Mouse (Mus musculus) cerebellum, adult 9-10 months (tissue): ENCODE measurements around the gene Ptgs1.
"Not testable (repeated sequence)": the region's sequence is repeated elsewhere in the genome, so short reads cannot be mapped to it uniquely, and the experiment has no call there.

Source experiments
- DNase-seq: peaks from one replicate; pipeline ENCODE4 v3.0.0; 2022

Ptgs1 gene

DNA sequence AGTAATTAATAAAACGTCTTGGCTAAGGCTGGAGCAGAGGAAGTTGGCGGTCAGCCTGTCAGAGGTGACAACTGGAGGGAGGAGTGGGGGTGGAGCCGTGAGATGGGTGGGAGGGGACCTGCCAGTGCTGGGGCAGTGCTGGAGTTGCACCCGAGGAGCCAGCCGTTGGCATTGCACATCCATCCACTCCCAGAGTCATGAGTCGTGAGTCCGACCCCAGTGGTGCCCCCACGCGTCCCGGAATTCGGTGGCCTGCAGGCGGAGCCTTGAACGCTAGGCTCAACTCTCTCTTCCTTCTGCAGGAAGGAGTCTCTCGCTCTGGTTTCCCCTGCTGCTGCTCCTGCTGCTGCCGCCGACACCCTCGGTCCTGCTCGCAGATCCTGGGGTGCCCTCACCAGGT lies at the start of gene Ptgs1:
Gene Ptgs1, plus strand, starts transcription at position 61 of the 400 bp plus-strand sequence.
- DNase-seq = no peak

DNA sequence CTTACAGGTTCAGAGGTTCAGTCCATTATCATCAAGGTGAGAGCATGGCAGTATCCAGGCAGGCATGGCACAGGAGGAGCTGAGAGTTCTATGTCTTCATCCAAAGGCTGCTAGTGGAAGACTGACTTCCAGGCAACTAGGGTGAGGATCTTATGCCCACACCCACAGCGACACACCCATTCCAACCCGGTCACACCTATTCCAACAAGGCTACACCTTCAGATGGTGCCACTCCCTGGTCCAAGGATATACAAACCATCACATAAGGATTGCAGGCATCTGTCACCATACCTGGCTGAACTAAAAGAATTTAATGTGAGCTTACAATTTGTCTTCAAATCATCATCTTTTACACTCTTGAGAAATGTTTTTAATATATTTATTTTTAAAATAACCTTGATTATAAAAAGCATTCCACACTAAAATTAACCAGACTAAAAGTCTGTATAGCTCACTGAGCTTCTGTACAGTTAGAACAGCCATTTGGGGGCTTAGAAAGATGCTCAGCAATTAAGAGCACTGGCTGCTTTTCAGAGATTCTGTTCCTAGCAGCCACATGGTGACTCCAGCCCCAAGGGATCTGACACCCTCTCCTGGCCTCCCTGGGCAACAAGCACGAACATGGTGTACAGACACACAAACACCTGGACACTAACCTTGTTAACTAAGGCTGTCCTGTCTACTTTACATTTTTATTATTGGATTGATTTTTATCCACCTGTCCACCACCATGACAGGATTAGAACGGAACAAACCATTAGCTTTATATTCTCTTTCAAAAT lies 48.4 kb upstream of the Ptgs1 start:
- not testable (repeated sequence) for DNase-seq

DNA sequence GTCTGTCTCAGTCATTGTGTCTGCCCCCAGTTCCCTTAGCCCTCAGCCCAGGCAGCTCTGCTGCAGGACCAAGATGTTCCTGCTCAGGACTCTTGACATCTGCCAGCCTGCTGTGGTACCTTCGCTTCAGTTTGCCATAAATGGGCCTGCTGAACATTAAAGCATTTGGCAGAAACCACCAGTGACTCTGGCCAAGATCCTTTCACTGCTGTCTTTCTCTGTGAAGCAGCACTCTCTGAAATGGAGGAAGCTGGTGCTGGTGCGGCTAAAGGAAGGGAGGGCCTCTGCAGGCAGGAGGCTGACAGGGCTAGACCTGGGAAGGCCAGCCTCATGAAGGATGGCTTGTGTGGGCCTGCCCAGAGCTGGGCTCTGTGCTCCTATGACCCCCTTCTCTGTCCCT lies 46.9 kb upstream of the Ptgs1 start:
- DNase-seq = no peak

DNA sequence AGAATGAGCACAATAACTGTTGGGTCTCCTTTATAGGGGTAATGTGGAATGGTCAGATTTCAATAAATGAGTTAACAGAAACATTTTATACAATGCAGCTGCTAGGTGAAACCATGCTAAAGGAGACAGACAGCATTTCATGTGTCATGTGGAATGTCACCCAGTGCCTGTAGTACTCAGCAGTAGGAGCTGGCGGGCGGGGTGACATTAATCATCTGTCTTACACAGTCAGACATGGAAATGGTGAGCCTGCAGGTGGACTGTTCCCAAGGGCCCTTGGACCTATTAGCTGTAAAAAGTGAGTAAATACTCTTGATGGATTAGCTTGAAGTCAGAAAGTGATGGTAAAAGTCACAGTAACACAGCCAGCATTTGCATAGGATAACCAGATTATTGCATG lies 46.0 kb upstream of the Ptgs1 start:
- no peak for DNase-seq

DNA sequence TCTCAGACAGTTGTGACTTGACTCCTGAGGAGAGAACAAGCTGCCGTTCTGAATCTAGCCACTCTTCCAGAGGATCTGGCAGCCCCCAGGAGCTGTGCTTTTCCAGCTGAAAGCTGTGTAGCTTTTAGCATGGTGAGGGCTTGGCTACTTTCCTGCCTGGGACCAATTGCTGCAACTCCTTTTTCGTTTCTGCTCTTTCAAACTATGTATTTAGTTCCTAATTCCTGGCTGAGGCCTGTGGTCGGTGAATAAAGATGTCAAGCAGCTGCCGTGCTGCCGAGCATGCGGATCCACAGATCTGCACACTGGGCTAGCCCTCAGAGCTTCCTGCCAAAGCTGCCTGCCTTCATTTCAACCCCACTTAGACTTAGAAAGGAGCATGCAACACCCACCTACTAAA lies 45.4 kb upstream of the Ptgs1 start:
- DNase-seq = no peak

DNA sequence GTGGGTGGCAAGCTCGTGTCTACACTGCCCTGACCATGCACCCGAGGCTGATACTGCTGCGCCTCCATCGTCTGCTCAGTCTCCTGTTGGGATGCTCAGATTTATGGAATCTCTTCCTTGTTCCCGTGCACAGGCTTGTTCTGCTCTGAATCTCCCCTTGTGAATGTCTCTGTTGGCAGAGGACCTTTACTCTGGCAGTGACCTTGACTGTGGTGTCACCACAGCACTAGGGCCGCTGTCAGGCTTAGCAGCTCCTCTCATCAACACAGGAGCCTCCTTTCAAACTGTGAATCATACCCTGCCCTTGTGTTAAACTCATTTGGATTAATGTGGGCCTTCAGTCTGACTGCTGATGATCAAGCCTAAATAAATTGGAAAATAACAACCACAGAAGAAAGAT lies 41.0 kb upstream of the Ptgs1 start:
- not testable (repeated sequence) for DNase-seq

DNA sequence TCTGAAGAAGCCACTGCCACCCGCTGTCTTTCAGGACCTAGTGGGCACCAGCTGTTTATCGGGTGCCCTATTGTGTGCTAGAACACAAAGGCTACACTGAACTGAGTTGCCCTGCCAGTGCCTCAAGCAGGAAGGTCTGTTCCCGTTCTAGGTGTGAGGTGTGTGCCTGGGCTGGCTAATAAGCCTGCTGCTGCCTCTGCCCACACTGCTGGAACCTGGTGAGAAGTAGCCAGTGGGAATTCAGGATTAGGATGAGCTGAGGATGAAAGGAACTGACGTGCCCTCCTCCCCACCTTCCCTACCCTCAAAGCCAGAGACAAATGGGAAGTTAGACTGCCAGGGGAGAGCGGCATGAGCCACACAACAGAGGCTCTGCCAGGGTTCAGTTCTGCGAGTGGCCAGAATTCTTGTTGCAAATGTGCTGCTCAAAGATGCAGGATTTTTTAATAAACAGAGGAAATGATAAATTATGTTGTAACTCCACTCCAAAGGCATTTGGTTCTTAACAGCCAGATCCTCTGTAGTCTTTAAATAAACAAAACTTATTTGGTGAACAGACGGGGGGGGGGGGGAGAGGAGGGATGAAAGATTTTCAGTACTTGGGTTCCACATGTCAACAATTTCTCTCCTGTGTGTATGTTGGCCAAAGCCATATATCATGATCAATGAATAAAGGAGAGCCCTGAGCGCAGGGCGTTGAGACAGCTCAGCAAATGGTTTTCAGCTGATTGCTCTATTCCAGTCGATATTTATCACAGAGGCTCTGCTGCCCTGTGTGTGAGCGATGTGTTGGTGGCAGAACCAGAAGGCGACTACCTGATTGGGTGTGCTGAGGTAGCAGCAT lies 38.9 kb upstream of the Ptgs1 start:
- no peak for DNase-seq

DNA sequence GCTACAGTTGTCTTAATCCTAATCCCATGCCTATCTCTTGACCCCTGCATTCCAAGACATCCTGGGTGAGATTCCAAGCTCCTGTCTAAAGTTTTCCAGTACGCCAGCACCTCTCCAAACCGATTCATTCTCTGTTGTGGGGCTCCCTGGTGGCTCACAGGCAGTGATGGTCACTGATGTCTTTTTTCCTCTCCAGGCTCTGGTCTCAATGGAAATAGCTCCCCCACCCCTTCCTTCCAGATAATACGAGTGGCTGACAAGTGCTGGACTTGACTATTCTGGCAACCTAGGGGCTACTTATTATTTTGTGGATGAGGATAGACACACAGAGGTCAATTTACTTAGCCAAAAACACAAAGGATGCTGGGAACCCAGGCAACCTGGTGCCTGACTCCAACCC lies 33.2 kb upstream of the Ptgs1 start:
- DNase-seq = no peak

DNA sequence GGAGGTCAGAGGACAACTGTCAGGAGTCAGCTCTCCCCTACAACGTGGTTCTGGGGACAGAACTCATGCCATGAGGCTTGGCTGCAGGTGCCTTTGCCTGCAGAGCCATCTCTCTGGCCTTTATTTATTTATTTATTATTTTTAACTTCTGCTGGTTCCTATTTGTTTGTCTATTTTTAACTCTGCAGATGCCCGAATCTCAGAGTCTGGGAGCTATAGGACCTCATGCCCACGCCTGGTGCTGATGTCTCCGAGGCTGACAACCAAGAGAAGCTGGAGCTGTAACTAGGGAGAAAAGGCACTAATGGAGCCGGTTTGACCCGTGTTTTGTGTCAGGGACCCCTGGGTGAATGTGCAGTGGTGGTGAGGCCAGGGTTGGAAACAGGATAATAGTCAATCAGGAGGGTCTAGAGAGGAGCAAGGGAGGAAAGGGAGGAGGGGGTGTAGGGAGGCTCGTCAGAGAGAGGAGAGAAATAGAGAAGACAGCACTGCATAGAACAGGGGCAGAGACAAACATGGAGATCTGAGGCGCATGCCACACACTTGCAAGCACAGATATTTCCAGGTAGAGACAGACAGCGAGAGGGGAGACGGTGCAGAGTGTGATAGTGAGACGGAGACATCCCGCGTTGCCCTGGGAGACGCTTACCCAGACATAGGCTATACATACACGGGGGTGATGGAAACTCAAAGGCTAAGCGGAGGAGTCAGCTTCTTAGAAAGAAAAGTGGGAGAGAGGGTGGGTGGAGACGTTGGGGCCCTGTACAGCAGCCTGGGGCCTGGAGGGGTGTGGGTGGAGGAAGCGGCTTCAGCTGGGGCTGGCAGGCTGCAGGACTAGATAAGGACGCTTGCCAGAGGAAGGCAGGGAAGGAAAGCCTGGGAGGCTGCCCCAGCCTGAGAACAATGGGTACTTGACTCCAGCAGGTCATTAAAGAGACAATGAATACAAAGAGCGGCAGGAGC lies 32.0 kb upstream of the Ptgs1 start:
- no peak for DNase-seq

DNA sequence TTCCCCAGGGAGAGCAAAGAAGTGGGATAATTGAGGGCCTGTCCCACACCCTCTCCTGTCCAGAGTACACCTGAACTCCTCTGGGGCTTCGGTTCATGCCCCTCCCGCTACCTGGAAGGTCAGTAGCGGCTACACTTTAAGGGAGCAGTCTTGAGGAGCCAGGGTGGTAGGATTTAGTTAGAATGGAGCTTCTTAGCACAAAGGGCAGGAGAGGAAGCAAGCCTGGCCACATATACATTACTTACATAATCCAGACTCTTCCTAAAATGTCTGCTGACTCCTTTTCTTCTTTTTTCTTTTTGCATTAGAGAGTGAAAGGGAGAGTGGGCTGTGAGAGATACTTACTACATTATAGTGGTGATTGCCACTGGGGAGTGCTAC lies 31.4 kb upstream of the Ptgs1 start:
- no peak for DNase-seq

DNA sequence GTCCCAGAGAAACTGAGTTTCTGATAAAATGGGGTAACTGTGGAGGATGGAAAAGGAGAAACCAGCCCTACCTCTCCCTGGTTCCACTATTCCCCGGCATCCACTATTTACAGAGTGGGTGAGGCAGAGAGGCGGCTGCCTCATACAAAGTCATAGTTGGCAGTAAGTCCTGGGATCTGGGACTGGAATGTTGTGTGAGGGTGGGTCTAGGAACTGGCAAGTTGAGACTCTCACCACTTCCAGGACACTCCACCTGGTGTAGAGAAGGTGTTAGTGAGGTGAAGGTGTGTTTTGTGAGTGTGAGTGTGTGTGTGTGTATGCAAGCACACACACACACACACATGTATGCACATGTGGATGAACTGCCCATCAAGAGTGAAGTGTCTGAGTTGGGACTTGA lies 29.4 kb upstream of the Ptgs1 start:
- no peak for DNase-seq

DNA sequence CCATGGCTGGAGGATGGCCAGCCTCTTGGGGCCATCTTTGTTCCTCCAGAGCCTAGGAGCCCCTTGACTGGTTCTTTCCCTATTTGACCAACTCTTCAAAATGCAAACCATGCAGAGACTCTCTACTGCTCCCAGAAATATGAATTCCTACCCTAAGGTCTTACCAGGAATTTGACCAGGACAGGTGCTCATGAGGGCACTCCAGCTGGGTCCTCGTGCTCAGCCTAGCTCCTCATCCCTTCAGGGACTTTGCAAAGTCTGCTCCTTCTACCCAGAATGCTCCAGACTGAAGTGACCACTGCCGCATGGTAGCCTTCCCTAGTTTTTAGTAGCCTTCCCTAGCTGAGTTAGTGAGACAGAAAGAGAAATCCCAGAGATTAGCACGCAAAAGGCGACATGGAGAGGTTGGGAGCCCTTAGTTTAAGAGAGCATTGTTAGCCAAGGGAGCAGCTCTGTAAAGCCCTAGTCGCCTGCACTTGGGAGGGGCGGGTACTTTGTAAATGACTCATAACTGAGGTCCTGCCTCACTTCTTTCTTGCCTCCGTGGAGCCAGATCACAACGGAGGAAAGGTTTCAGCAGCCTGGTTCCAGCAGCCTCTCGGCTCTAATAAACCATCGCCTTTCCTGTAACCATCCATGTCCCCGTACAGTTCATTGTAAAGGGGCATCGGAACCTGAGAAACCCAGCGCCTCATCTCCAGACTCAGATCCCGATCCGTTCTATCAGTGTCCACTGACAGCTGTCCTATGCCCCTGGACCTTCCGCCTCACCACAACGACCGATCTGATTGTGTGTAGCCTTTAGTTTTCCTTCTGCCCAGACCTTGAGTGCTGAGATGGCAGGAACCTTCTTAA lies 28.2 kb upstream of the Ptgs1 start:
- DNase-seq = no peak

DNA sequence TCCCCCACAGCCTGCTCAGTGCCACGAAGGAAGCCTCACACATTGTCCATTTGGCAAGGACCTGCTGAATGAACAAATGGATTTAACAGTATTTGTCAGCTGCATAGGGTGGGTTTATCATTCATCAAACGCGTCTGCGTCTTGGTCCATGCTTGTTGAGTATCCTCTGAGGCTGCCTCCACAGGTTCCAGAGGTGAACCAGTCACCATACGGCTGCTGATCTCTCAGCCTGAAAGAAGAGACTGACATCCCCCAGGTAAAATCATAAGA lies 27.7 kb upstream of the Ptgs1 start:
- no peak for DNase-seq

DNA sequence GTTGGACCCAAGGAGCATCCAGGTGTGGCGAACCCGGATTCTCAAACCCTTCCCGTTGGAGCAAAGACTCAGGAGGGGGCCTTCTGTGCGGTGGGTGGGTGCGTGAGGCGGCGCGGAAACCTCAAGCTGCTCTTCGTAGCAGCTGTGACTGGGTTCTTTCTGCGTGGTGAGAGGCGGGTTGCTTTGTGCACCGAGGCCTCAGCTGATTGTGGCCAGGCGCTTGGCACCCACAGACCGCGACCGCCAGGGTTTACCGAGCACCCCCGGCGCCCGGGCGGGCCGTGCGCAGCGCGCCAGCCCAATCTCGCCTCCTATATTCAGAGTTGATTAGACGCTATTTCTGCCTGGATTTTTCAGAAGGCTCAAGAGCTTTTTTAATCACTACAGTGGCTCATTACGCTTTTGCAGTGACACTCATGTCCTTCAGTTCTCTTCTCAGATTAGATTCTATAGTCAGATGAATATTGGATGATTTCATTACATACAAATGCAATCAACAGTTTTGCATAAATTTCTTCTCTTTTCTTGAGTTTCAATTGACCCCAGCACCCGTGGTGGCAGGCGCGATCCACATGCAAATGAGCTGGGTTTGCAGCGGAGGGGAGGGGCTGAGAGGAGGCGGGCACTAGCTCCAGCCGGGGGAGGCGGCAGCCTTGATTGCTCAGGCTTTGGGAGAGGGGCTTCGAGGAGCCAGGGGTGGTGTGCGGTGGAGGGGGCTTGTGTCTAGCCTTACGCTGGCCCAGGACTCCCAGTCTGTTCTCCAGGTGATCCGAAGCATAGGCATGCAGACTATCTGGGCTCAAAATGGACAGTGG lies 27.0 kb upstream of the Ptgs1 start:
- no peak for DNase-seq

DNA sequence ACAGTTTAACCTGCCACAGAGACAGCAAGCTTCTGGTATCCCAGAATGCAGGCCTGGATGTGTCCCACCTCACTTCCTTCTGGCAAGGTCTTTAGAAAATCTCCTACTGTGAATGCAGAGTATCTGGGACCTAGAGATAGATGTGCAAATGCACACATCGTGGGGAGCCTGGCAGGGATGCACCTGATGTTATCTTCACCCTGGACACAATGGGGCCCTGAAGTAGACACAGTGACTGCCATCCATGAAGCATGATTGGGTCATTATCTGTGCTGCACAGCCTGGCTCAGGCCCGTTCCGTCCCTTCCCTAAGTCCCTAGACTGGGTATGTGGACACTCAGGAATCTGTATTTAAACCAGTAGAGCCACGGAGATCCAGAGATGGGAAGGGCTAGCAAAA lies 25.6 kb upstream of the Ptgs1 start:
- DNase-seq = no peak

DNA sequence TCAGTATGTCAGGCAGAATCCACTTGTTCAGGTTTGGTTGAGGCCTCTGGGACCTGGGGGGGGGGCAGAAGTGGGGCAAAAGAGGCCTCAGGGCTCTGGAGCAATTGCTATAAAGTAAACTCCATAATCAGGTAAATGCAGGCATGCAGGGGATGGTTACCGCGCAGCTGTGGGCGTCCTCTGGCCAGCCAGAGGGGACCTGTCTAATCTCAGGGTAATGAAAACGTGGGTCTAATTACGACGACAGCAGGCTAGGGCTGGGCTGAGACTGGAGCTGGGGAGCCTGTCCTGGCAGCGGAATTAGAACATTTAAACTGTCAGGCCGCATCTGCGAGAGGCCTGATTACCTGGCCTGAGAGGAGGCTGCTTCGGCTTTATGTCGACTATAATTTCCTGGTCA lies 23.2 kb upstream of the Ptgs1 start:
- DNase-seq = no peak

DNA sequence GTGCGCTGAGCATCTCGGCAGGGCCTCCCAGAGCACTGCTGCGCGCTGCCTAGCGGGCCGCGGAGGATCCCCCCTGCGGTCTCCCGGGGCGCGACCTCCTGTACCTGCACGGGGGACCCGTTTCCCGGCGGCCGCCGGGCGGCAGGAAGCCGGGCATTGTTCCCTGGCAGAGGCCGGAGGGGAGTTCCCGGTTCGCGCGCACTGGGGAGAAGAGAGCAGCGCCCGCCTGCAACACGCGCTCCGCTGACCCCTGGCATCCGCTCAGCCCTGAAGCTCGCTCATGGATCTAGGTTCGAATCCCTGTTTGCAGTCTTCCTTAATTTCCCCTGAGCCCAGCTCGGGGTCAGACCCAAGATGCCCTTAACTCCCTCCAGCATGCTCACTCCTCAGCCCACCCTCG lies 19.4 kb upstream of the Ptgs1 start:
- DNase-seq = no peak

DNA sequence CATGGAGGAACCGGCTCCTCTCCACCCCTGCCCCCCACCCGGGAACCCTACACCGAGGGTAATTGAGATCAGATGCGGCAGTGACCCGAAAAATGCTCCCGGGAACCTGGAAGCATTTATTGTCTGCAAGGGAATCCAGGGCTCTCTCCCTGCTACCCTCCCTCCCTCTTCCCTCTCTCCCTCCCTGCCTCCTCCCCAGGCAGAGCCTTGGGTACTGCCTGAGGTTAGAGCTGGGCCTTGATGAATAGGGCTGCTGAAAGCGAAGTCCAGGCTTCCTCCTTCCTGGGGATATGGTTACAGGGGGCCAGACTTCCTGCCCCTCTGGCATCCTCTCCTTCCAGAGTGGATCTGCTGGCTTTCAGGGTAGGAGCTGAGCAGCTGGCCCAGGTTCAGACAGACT lies 18.4 kb upstream of the Ptgs1 start:
- DNase-seq = no peak

DNA sequence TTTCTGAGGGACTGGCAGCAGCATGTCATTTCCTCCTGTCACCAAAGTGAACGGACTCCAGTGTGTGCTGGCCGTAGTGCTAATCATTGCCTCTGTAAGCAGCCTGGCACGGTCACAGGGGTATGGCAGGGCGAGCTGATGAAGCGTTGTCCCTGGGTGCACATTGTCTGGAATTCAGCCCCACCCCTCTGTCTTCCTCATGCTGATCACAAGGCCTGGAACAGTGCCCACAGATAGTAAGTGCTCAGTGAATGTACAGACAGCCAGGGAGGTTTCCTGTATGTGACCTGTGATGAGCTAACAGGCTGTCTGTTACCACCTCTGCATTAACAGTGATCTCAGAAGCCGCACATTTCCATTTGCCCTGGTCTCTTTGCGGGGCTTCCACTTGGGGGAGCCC lies 17.1 kb upstream of the Ptgs1 start:
- no peak for DNase-seq

DNA sequence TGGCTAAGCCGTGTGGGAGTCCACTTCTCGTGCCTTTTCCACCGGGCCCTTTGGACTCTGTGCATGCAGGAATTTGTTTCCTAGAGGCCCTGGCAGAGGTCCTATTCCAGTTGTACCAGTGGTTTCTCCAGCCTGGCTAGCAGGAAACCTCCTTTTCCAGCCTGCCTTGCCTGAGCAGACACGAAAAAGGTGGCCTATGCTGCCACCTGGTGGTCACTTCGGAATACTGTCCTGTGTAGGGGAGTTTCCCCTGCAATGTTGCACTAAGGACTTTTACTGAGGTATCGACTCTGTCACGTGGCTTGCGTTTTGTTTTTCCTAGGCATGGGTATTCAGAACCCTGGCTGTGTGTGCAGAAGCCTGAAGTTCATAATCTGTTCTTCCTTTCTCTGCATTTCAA lies 16.2 kb upstream of the Ptgs1 start:
- DNase-seq = peak; percentile 74

DNA sequence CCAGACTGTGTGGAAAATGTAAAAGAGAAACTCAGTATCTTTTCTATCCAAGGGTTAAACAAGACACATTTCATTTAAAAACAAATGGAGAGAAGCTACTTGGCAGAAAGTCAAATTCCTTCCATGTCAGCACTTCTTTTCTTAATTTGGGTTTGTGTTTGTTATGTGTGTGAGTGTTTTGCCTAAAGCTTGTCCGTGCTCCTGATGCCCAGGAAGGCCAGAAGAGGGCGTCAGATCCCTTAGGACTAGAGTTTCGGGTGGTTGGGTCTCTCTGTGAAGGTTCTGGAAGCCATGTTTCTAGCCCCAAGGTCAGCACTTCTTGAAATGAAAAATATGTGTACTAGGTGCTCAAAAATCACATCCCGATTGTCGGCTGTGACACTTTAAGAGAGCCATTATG lies 15.8 kb upstream of the Ptgs1 start:
- DNase-seq = no peak
